Mouse (Mus musculus) brain, embryonic 14.5 days (tissue): ENCODE results near the gene Cbx7.

ENCODE experiments used
- CTCF ChIP-seq: fragments of 200-500 bp; IDR thresholded peaks from 2 replicates; pipeline ENCODE4 v1.5.1; 2012; ENCODE audit warnings: inconsistent platforms, mild to moderate bottlenecking, moderate library complexity, borderline replicate concordance; ENCODE audit not compliant: insufficient read depth, insufficient read length; ENCODE audit errors: extremely low read depth
- POLR2A ChIP-seq: fragments of 200-500 bp; IDR thresholded peaks from 2 replicates; pipeline ENCODE4 v1.6.1; 2012; ENCODE audit warnings: mild to moderate bottlenecking, inconsistent platforms, borderline replicate concordance; ENCODE audit not compliant: poor library complexity, insufficient read depth, insufficient read length, severe bottlenecking; ENCODE audit errors: extremely low read depth

- TF ChIP-seq CTCF: no peak
- no peak for TF ChIP-seq POLR2A
Measured at GRCm38 (mm10) chr15:79951730-79952503, 19.0 kb downstream of the Cbx7 start.
